Mouse (Mus musculus) myocyte (in vitro differentiated cells): Measurements from ENCODE around the gene Myh6.

Experiments
- CEBPB ChIP-seq: IDR thresholded peaks from 2 replicates; pipeline ENCODE4 v1.6.1; 2011; ENCODE audit warnings: mild to moderate bottlenecking, moderate library complexity; ENCODE audit not compliant: poor library complexity, insufficient read depth, severe bottlenecking
- E2F4 ChIP-seq: IDR thresholded peaks from one replicate; pipeline ENCODE4 v1.6.1; 2011; ENCODE audit warnings: mild to moderate bottlenecking, control low read depth, moderate library complexity; ENCODE audit not compliant: insufficient read depth
- MAX ChIP-seq: IDR thresholded peaks from one replicate; pipeline ENCODE4 v1.6.1; 2011; ENCODE audit warnings: low read depth, mild to moderate bottlenecking, control low read depth
- POLR2A ChIP-seq: IDR thresholded peaks from one replicate; pipeline ENCODE4 v1.6.1; 2011; ENCODE audit warnings: low read depth, mild to moderate bottlenecking, control low read depth, moderate library complexity; ENCODE audit not compliant: insufficient read length
- TCF3 ChIP-seq: IDR thresholded peaks from one replicate; pipeline ENCODE4 v1.6.1; 2011; ENCODE audit warnings: low read depth, control low read depth; ENCODE audit not compliant: insufficient read length
- USF1 ChIP-seq: IDR thresholded peaks from one replicate; pipeline ENCODE4 v1.6.1; 2011; ENCODE audit warnings: low read depth, mild to moderate bottlenecking, control low read depth, moderate library complexity

- TF ChIP-seq E2F4, result no peak
- no peak for TF ChIP-seq USF1
- TF ChIP-seq POLR2A, result no peak
- TF ChIP-seq CEBPB, result no peak
- no peak for TF ChIP-seq MAX
- TF ChIP-seq TCF3, result no peak
Observed at GRCm38 (mm10) chr14:54892200-54892599, 74.5 kb downstream of the Myh6 start, which contains the start of gene Pabpn1.
